Mouse (Mus musculus) CH12.LX (cell line): Measurements from ENCODE around the gene Krtap19-3. TPM values are rescaled to one million over a fixed set of nuclear protein-coding genes. Genes with fewer than 3 reads are reported as not detected.

Experiments used
- DNase-seq: peaks from one replicate; pipeline ENCODE4 v3.0.0-alpha.2; 2013; ENCODE audit errors: extremely low read depth
- H3K27ac ChIP-seq: 2 replicates; pipeline ENCODE4 v1.5.1; 2012; ENCODE audit warnings: low read depth, mild to moderate bottlenecking, control low read depth, moderate library complexity; ENCODE audit not compliant: insufficient read depth
- H3K27me3 ChIP-seq: replicated peaks from 2 replicates; pipeline ENCODE3; 2012; ENCODE audit warnings: inconsistent platforms
- H3K36me3 ChIP-seq, 2 experiments: replicated peaks in 1 of 2; 2 replicates each; pipeline versions ENCODE3 to v1.6.1; 2012; ENCODE audit warnings: inconsistent platforms in 1 of 2, low read length in 1 of 2, mild to moderate bottlenecking in 1 of 2, mixed read lengths in 1 of 2, moderate library complexity in 1 of 2; ENCODE audit not compliant: control insufficient read depth in 1 of 2, insufficient read depth in 1 of 2
- H3K4me1 ChIP-seq, 2 experiments: 2 replicates each; pipeline ENCODE4 v1.6.1; 2012; ENCODE audit warnings: inconsistent platforms in 1 of 2, moderate library complexity in 1 of 2; ENCODE audit not compliant: insufficient read depth in 2 of 2, control insufficient read depth in 1 of 2
- H3K4me2 ChIP-seq: 2 replicates; pipeline ENCODE4 v1.6.1; 2012; ENCODE audit warnings: low read depth, mild to moderate bottlenecking, control low read depth; ENCODE audit not compliant: poor library complexity, insufficient read depth, severe bottlenecking
- H3K4me3 ChIP-seq, 3 experiments: fragments of 150-350 bp in 1 of 3; sonication (generic) in 1 of 3; replicated peaks in 1 of 3; 2 replicates each; pipeline versions ENCODE3 to v1.5.1; 2011 to 2012; ENCODE audit warnings: low read depth in 2 of 3, low read length in 2 of 3, mild to moderate bottlenecking in 2 of 3, moderate library complexity in 2 of 3, control low read depth in 1 of 3, improper control_type of control experiment in 1 of 3, inconsistent platforms in 1 of 3, mixed read lengths in 1 of 3; ENCODE audit not compliant: poor library complexity in 1 of 3
- H3K79me2 ChIP-seq: replicated peaks from 2 replicates; pipeline ENCODE4 v1.6.1; 2012; ENCODE audit warnings: mild to moderate bottlenecking, moderate library complexity; ENCODE audit not compliant: control insufficient read depth, poor library complexity, insufficient read depth, severe bottlenecking; ENCODE audit errors: extremely low read depth
- H3K9ac ChIP-seq: 2 replicates; pipeline ENCODE4 v1.6.1; 2012; ENCODE audit warnings: low read depth, mild to moderate bottlenecking, control low read depth, moderate library complexity; ENCODE audit not compliant: insufficient read depth
- H3K9me3 ChIP-seq: replicated peaks from 2 replicates; pipeline ENCODE3; 2012; ENCODE audit warnings: low read length, inconsistent platforms, mixed read lengths
- CHD1 ChIP-seq: IDR thresholded peaks from 2 replicates; pipeline ENCODE4 v1.6.1; 2012; ENCODE audit warnings: low read depth, low read length, improper control_type of control experiment, inconsistent platforms
- CTCF ChIP-seq, 2 experiments: IDR thresholded peaks in 1 of 2; conservative IDR thresholded peaks in 1 of 2; 2 replicates each; pipeline ENCODE4 v1.5.1; 2011 to 2012; ENCODE audit warnings: low read depth in 2 of 2, low read length in 2 of 2, improper control_type of control experiment in 1 of 2, inconsistent platforms in 1 of 2, mild to moderate bottlenecking in 1 of 2, moderate library complexity in 1 of 2
- HCFC1 ChIP-seq: IDR thresholded peaks from 2 replicates; pipeline ENCODE4 v1.6.1; 2012; ENCODE audit warnings: low read depth, mild to moderate bottlenecking, inconsistent platforms, low read length, improper control_type of control experiment
- MAX ChIP-seq: IDR thresholded peaks from 2 replicates; pipeline ENCODE4 v1.6.1; 2011; ENCODE audit warnings: low read length, improper control_type of control experiment
- MEF2A ChIP-seq: IDR thresholded peaks from 2 replicates; pipeline ENCODE4 v1.6.1; 2014; ENCODE audit warnings: low read depth, mild to moderate bottlenecking, inconsistent platforms, low read length, improper control_type of control experiment, borderline replicate concordance
- MXI1 ChIP-seq: IDR thresholded peaks from 2 replicates; pipeline ENCODE4 v1.6.1; 2011; ENCODE audit warnings: mild to moderate bottlenecking, low read depth, low read length, improper control_type of control experiment
- MYC ChIP-seq: IDR thresholded peaks from 2 replicates; pipeline ENCODE4 v1.6.1; 2011; ENCODE audit warnings: low read depth, mild to moderate bottlenecking, improper control_type of control experiment, low read length
- NRF1 ChIP-seq: IDR thresholded peaks from 2 replicates; pipeline ENCODE4 v1.6.1; 2014; ENCODE audit warnings: low read depth, mild to moderate bottlenecking, inconsistent platforms, low read length, improper control_type of control experiment, moderate library complexity
- PAX5 ChIP-seq: IDR thresholded peaks from 2 replicates; pipeline ENCODE4 v1.6.1; 2012; ENCODE audit warnings: low read length, inconsistent platforms, mixed read lengths
- POLR2A ChIP-seq: IDR thresholded peaks from 2 replicates; pipeline ENCODE4 v1.6.1; 2011; ENCODE audit warnings: low read depth, mild to moderate bottlenecking, improper control_type of control experiment, low read length
- SIN3A ChIP-seq: IDR thresholded peaks from 2 replicates; pipeline ENCODE4 v1.6.1; 2012; ENCODE audit warnings: low read length, improper control_type of control experiment, inconsistent platforms
- TBP ChIP-seq: conservative IDR thresholded peaks from 2 replicates; pipeline ENCODE4 v1.6.1; 2011; ENCODE audit warnings: low read depth, low read length, improper control_type of control experiment
- TCF12 ChIP-seq: IDR thresholded peaks from 2 replicates; pipeline ENCODE4 v1.6.1; 2014; ENCODE audit warnings: low read depth, mild to moderate bottlenecking, inconsistent platforms, low read length, improper control_type of control experiment
- USF2 ChIP-seq: conservative IDR thresholded peaks from 2 replicates; pipeline ENCODE4 v1.6.1; 2011; ENCODE audit warnings: low read depth, low read length, improper control_type of control experiment
- ZKSCAN1 ChIP-seq: IDR thresholded peaks from 2 replicates; pipeline ENCODE4 v1.6.1; 2012; ENCODE audit warnings: low read depth, inconsistent platforms, low read length, improper control_type of control experiment, borderline replicate concordance
- ZNF384 ChIP-seq: IDR thresholded peaks from 2 replicates; pipeline ENCODE4 v1.6.1; 2012; ENCODE audit warnings: low read depth, low read length, improper control_type of control experiment, inconsistent platforms
- dilution Hi-C: fragments of 300-500 bp; cut with MboI; formaldehyde crosslinking; loops from 2 replicates; pipeline ENCODE4 v1.14.3; 2020; ENCODE audit warnings: low sequenced_read_pairs; ENCODE audit not compliant: extremely low pct_unique_long_range_greater_than_20kb, extremely low pct_ligation_motif_present
- in situ Hi-C: fragments of 300-500 bp; cut with MboI; formaldehyde crosslinking; loops from 3 replicates; pipeline ENCODE4 v1.14.3; 2019; ENCODE audit warnings: low sequenced_read_pairs, low pct_ligation_motif_present, low pct_unique_long_range_greater_than_20kb, mixed read lengths
- polyA plus RNA-seq: library from polyadenylated mRNA; unstranded; fragments of >175 nt; gene quantifications from 2 replicates; pipeline ENCODE4 v1.2.1, GENCODE M21; 2012; ENCODE audit warnings: low read depth; ENCODE audit not compliant: insufficient read length
- total RNA-seq, 2 experiments: library from RNA; depleted of rRNA; stranded (reverse); fragments of 300-350 nt in 1 of 2; fragments of >200 nt in 1 of 2; gene quantifications; 2 replicates each; pipeline ENCODE4 v1.2.3; 2012 to 2014

The Krtap19-3 gene
- total and polyA plus RNA-seq, 3 experiments = not detected

DNA sequence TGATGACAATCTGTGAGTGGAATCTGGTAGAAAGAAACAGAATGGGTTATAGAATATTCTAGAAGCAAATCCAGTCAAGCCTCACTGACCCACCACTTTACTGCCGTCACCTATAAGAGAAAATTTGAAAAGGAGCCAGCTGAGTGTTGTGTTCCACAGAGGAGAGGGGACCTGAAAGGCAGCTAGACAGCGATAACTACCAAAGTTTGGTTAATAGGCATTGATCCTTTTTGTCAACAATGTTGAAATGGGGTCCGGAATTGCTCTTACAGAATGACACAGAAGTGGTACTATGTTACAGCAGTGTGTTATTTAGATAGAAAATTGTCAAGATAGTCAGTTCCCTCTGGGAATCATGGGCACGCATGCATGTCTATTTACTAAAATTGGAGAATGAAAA, 29.3 kb downstream of the Krtap19-3 start:
- no peak for DNase-seq
- Histone ChIP-seq H3K9ac (no peak overlapping the region), H3K27ac (no peak overlapping the region), H3K4me2 (no peak overlapping the region), H3K79me2 (no peaks in the 10 kb centered on the region), H3K4me1 (no peaks in the 10 kb centered on the region), H3K36me3 (no peaks in the 10 kb centered on the region), H3K4me3 (no peak overlapping the region), H3K9me3 (peaks cover 47% of the 10 kb centered on the region), H3K27me3 (no peaks in the 10 kb centered on the region)
- in situ Hi-C loops (no loop called here), dilution Hi-C loops (no loop called here)
- no peak for TF ChIP-seq MXI1
- no peak for TF ChIP-seq ZKSCAN1
- TF ChIP-seq PAX5 = no peak
- TF ChIP-seq ZNF384 = no peak

DNA sequence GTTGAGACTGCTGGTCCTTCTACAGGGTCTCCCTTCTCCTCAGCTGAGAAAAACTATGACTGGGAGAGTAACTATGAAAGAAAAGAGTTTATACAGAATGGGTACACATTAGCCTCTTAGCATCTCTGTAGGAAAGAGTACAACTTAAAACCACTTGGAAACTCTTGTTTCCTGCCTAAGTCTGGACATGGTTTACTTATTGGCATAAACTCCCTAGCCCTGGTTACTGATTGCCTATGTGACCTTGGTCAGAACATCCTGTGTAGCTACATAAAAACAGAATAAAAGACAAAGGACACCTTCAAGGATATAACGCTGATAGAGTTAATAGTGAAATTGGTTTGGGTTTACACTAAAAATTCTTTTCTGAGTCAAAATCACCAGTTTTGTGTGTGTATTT, 30.5 kb downstream of the Krtap19-3 start:
- Histone ChIP-seq H3K79me2 (no peaks in the 10 kb centered on the region), H3K9me3 (peaks cover 48% of the 10 kb centered on the region), H3K9ac (no peak overlapping the region), H3K4me1 (no peaks in the 10 kb centered on the region), H3K4me3 (no peak overlapping the region), H3K27me3 (no peaks in the 10 kb centered on the region), H3K4me2 (no peak overlapping the region), H3K36me3 (no peaks in the 10 kb centered on the region), H3K27ac (no peak overlapping the region)
- no peak for DNase-seq
- TF ChIP-seq TCF12 (no peak), USF2 (no peak), CHD1 (no peak), TBP (no peak), NRF1 (no peak), PAX5 (no peak), MAX (no peak), CTCF (conservative IDR thresholded peaks at IDR 0.05 in 1 of 2, IDR thresholded peaks at IDR 0.05 in 1 of 2; ENCODE audit: low read depth in 2 of 2, low read length in 2 of 2) (no peak), MYC (no peak), POLR2A (no peak), HCFC1 (no peak), SIN3A (no peak), MEF2A (no peak)
- dilution Hi-C loops (no loop called here), in situ Hi-C loops (no loop called here)

Other genes with a start within 250 kb of the Krtap19-3 start
Only the 20 nearest of the 24 such genes appear.
- not detected in 2 replicates for gene 2310061N02Rik, start 170.1 kb downstream of the Krtap19-3 start, total RNA-seq (2012; rRNA removed)
- gene 2310061N02Rik, start 170.1 kb downstream of the Krtap19-3 start, total RNA-seq (2014; rRNA removed) = not detected in 2 replicates
- gene 2310061N02Rik, start 170.1 kb downstream of the Krtap19-3 start, polyA plus RNA-seq = not detected in 2 replicates
- not detected in 2 replicates for gene Krtap13-1, start 149.2 kb downstream of the Krtap19-3 start, total RNA-seq (2012; rRNA removed)
- gene Krtap13-1, start 149.2 kb downstream of the Krtap19-3 start, total RNA-seq (2014; rRNA removed) = not detected in 2 replicates
- gene Krtap13-1, start 149.2 kb downstream of the Krtap19-3 start, polyA plus RNA-seq = not detected in 2 replicates
- gene Krtap13, start 126.4 kb downstream of the Krtap19-3 start, total RNA-seq (2012; rRNA removed) = not detected in 2 replicates
- not detected in 2 replicates for gene Krtap13, start 126.4 kb downstream of the Krtap19-3 start, total RNA-seq (2014; rRNA removed)
- not detected in 2 replicates for gene Krtap13, start 126.4 kb downstream of the Krtap19-3 start, polyA plus RNA-seq
- gene 2310034C09Rik, start 119.2 kb downstream of the Krtap19-3 start, total RNA-seq (2012; rRNA removed) = not detected in 2 replicates
- not detected in 2 replicates for gene 2310034C09Rik, start 119.2 kb downstream of the Krtap19-3 start, total RNA-seq (2014; rRNA removed)
- not detected in 2 replicates for gene 2310034C09Rik, start 119.2 kb downstream of the Krtap19-3 start, polyA plus RNA-seq
- gene 2310057N15Rik, start 103.8 kb downstream of the Krtap19-3 start, total RNA-seq (2012; rRNA removed) = not detected in 2 replicates
- gene 2310057N15Rik, start 103.8 kb downstream of the Krtap19-3 start, total RNA-seq (2014; rRNA removed) = not detected in 2 replicates
- gene 2310057N15Rik, start 103.8 kb downstream of the Krtap19-3 start, polyA plus RNA-seq = not detected in 2 replicates
- gene Gm5965, start 100.1 kb downstream of the Krtap19-3 start, total RNA-seq (2012; rRNA removed) = not detected in 2 replicates
- not detected in 2 replicates for gene Gm5965, start 100.1 kb downstream of the Krtap19-3 start, total RNA-seq (2014; rRNA removed)
- not detected in 2 replicates for gene Gm5965, start 100.1 kb downstream of the Krtap19-3 start, polyA plus RNA-seq
- gene Gm20741, start 65.8 kb downstream of the Krtap19-3 start, total RNA-seq (2012; rRNA removed) = not detected in 2 replicates
- gene Gm20741, start 65.8 kb downstream of the Krtap19-3 start, total RNA-seq (2014; rRNA removed) = not detected in 2 replicates
- gene Gm20741, start 65.8 kb downstream of the Krtap19-3 start, polyA plus RNA-seq = not detected in 2 replicates
- not detected in 2 replicates for gene Krtap15, start 57.8 kb downstream of the Krtap19-3 start, total RNA-seq (2012; rRNA removed)
- not detected in 2 replicates for gene Krtap15, start 57.8 kb downstream of the Krtap19-3 start, total RNA-seq (2014; rRNA removed)
- not detected in 2 replicates for gene Krtap15, start 57.8 kb downstream of the Krtap19-3 start, polyA plus RNA-seq
- not detected in 2 replicates for gene Krtap14, start 51.9 kb downstream of the Krtap19-3 start, total RNA-seq (2012; rRNA removed)
- not detected in 2 replicates for gene Krtap14, start 51.9 kb downstream of the Krtap19-3 start, total RNA-seq (2014; rRNA removed)
- not detected in 2 replicates for gene Krtap14, start 51.9 kb downstream of the Krtap19-3 start, polyA plus RNA-seq
- not detected in 2 replicates for gene Krtap19-1, start 8.6 kb downstream of the Krtap19-3 start, total RNA-seq (2012; rRNA removed)
- gene Krtap19-1, start 8.6 kb downstream of the Krtap19-3 start, total RNA-seq (2014; rRNA removed) = not detected in 2 replicates
- gene Krtap19-1, start 8.6 kb downstream of the Krtap19-3 start, polyA plus RNA-seq = not detected in 2 replicates
- gene Krtap19-2, start 3.8 kb downstream of the Krtap19-3 start, total RNA-seq (2012; rRNA removed) = not detected in 2 replicates
- gene Krtap19-2, start 3.8 kb downstream of the Krtap19-3 start, total RNA-seq (2014; rRNA removed) = not detected in 2 replicates
- gene Krtap19-2, start 3.8 kb downstream of the Krtap19-3 start, polyA plus RNA-seq = not detected in 2 replicates
- not detected in 2 replicates for gene Krtap19-4, start 7.1 kb upstream of the Krtap19-3 start, total RNA-seq (2012; rRNA removed)
- not detected in 2 replicates for gene Krtap19-4, start 7.1 kb upstream of the Krtap19-3 start, total RNA-seq (2014; rRNA removed)
- gene Krtap19-4, start 7.1 kb upstream of the Krtap19-3 start, polyA plus RNA-seq = not detected in 2 replicates
- not detected in 2 replicates for gene Krtap19-5, start 18.4 kb upstream of the Krtap19-3 start, total RNA-seq (2012; rRNA removed)
- not detected in 2 replicates for gene Krtap19-5, start 18.4 kb upstream of the Krtap19-3 start, total RNA-seq (2014; rRNA removed)
- not detected in 2 replicates for gene Krtap19-5, start 18.4 kb upstream of the Krtap19-3 start, polyA plus RNA-seq
- gene Krtap19-9b, start 54.2 kb upstream of the Krtap19-3 start, total RNA-seq (2012; rRNA removed) = not detected in 2 replicates
- gene Krtap19-9b, start 54.2 kb upstream of the Krtap19-3 start, total RNA-seq (2014; rRNA removed) = not detected in 2 replicates
- gene Krtap19-9b, start 54.2 kb upstream of the Krtap19-3 start, polyA plus RNA-seq = not detected in 2 replicates
- not detected in 2 replicates for gene Krtap16-3, start 84.8 kb upstream of the Krtap19-3 start, total RNA-seq (2012; rRNA removed)
- not detected in 2 replicates for gene Krtap16-3, start 84.8 kb upstream of the Krtap19-3 start, total RNA-seq (2014; rRNA removed)
- gene Krtap16-3, start 84.8 kb upstream of the Krtap19-3 start, polyA plus RNA-seq = not detected in 2 replicates
- gene Krtap22-2, start 132.7 kb upstream of the Krtap19-3 start, total RNA-seq (2012; rRNA removed) = not detected in 2 replicates
- not detected in 2 replicates for gene Krtap22-2, start 132.7 kb upstream of the Krtap19-3 start, total RNA-seq (2014; rRNA removed)
- gene Krtap22-2, start 132.7 kb upstream of the Krtap19-3 start, polyA plus RNA-seq = not detected in 2 replicates
- gene Gm10229, start 137.2 kb upstream of the Krtap19-3 start, total RNA-seq (2012; rRNA removed) = not detected in 2 replicates
- not detected in 2 replicates for gene Gm10229, start 137.2 kb upstream of the Krtap19-3 start, total RNA-seq (2014; rRNA removed)
- not detected in 2 replicates for gene Gm10229, start 137.2 kb upstream of the Krtap19-3 start, polyA plus RNA-seq
- gene Krtap6-1, start 153.7 kb upstream of the Krtap19-3 start, total RNA-seq (2012; rRNA removed) = not detected in 2 replicates
- gene Krtap6-1, start 153.7 kb upstream of the Krtap19-3 start, total RNA-seq (2014; rRNA removed) = not detected in 2 replicates
- gene Krtap6-1, start 153.7 kb upstream of the Krtap19-3 start, polyA plus RNA-seq = not detected in 2 replicates
- gene Gm10228, start 163.4 kb upstream of the Krtap19-3 start, total RNA-seq (2012; rRNA removed) = not detected in 2 replicates
- not detected in 2 replicates for gene Gm10228, start 163.4 kb upstream of the Krtap19-3 start, total RNA-seq (2014; rRNA removed)
- gene Gm10228, start 163.4 kb upstream of the Krtap19-3 start, polyA plus RNA-seq = not detected in 2 replicates
- not detected in 2 replicates for gene Krtap6-5, start 169.8 kb upstream of the Krtap19-3 start, total RNA-seq (2012; rRNA removed)
- not detected in 2 replicates for gene Krtap6-5, start 169.8 kb upstream of the Krtap19-3 start, total RNA-seq (2014; rRNA removed)
- not detected in 2 replicates for gene Krtap6-5, start 169.8 kb upstream of the Krtap19-3 start, polyA plus RNA-seq